Mouse (Mus musculus) lung, embryonic 16.5 days (tissue): Measurements from ENCODE around the gene Magi1. TPM values are rescaled to one million over a fixed set of nuclear protein-coding genes. Genes with fewer than 3 reads are reported as not detected.

Experiments used
- ATAC-seq: fragments of 200-750 bp; cut with Nextera tagmentation; 2 replicates; pipeline ENCODE4 v1.8.0; 2017; ENCODE audit warnings: low read depth, mild to moderate bottlenecking, moderate library complexity
- H3K27ac ChIP-seq: fragments of 300-500 bp; sonication (generic); 2 replicates; pipeline ENCODE4 v1.5.1; 2014; ENCODE audit warnings: mild to moderate bottlenecking, control low read depth, low read length
- H3K27me3 ChIP-seq: fragments of 300-500 bp; sonication (generic); 2 replicates; pipeline ENCODE4 v1.6.1; 2014; ENCODE audit warnings: low read depth, low read length, mixed read lengths; ENCODE audit not compliant: control insufficient read depth, insufficient read depth
- H3K36me3 ChIP-seq: fragments of 300-500 bp; sonication (generic); 2 replicates; pipeline ENCODE4 v1.6.1; 2014; ENCODE audit warnings: low read length; ENCODE audit not compliant: control insufficient read depth, insufficient read depth
- H3K4me1 ChIP-seq: fragments of 300-500 bp; sonication (generic); replicated peaks from 2 replicates; pipeline ENCODE4 v1.6.1; 2014; ENCODE audit warnings: low read length, mixed read lengths; ENCODE audit not compliant: control insufficient read depth, insufficient read depth
- H3K4me2 ChIP-seq: fragments of 300-500 bp; sonication (generic); 2 replicates; pipeline ENCODE4 v1.6.1; 2014; ENCODE audit warnings: low read depth, low read length, control low read depth
- H3K4me3 ChIP-seq: fragments of 300-500 bp; sonication (generic); 2 replicates; pipeline ENCODE4 v1.5.1; 2014; ENCODE audit warnings: mild to moderate bottlenecking, low read length, control low read depth
- H3K9ac ChIP-seq: fragments of 300-500 bp; sonication (generic); 2 replicates; pipeline ENCODE4 v1.6.1; 2014; ENCODE audit warnings: low read length, control low read depth
- H3K9me3 ChIP-seq: fragments of 300-500 bp; sonication (generic); 2 replicates; pipeline ENCODE4 v1.6.1; 2016; ENCODE audit warnings: low read length; ENCODE audit not compliant: control insufficient read depth
- WGBS: fragments of 180-500 bp; shearing (Covaris S2); extraction: QIAGEN DNeasy Blood & Tissue Kit; methylation state at CpG from one replicate; pipeline ENCODE4 v1.1.7; 2014; 5-methylcytosine and 5-hydroxymethylcytosine counted together
- polyA plus RNA-seq: library from polyadenylated mRNA; unstranded; fragments of >200 nt; fragmentation: Nextera tagmentation; extraction: Ambion mirVana; gene quantifications from 2 replicates; pipeline ENCODE4 v1.2.1, GENCODE M21; 2015

Magi1 gene
- polyA plus RNA-seq, 1 experiment from 2014 or later: 9.4 TPM

DNA sequence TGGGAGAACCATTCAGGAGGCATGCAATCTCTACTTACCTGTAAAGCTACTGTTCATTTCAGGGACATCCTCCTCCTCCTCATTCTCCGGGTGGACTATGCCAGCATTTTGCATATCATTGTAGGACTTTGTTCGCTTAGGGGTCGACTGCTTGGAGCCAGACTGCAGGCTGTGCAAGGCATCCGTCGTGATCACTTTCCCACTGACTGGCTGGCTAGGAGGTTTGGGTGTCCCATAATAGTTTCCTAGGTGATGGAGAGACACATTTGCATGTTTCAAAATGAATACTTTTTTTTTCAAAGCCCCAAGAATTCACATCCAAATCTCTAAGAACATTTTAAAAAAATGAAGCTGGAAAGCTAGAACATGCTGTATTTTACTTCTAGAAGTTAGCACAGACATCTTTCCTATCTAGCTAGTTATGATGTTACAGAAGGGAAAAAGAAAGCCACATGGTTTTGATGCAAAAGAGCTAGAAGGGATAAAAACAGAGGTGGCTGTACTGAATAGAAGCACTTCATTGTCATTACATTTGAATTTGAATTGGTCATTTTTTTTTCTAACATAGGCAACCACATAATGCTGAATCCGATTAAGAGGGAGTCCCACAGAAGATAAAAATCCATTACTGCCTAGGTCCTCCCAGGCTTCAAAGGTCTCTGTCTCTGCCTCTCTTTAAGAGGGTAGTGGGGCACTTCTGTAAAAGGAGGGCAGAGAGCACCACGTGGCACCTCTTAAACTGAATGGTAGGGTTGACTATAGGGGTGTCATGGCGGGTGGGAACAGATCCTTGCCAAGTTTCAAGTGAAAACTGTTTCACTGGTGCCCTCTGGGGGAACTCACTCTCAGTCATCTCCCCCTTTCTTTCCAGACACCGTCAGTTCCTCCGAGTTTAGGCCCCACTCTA, 491.2 kb downstream of the Magi1 start:
- H3K9me3 ChIP-seq: no peaks in the 10 kb centered on the region
- H3K4me3 ChIP-seq: no peak overlapping the region
- no peaks in the 10 kb centered on the region for H3K4me1 ChIP-seq
- H3K36me3 ChIP-seq: no peaks in the 10 kb centered on the region
- no peak for ATAC-seq
- 79% methylated on average over 10 of the region's 10 CpGs for WGBS
- no peak overlapping the region for H3K4me2 ChIP-seq
- H3K27me3 ChIP-seq: no peaks in the 10 kb centered on the region
- H3K9ac ChIP-seq: no peak overlapping the region
- H3K27ac ChIP-seq: no peak overlapping the region

DNA sequence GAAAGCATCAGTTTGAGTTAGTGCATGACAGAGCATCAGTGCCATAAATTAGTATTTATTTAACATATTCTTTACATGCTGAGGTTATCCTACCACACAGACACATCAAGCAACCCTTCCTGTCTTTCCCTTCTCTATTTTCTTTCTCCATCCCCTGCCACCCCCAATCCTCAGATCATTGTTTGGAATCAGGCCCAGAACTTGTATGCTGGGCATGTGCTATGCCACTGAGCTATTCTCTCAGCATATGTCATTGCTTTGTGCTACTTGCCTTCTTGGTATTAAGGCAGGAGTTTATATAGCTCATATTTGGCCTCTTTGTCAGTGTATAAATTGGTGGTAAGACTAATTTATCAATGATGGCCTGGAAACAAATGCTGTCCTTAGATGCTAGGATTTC, 494.0 kb downstream of the Magi1 start:
- no peak for ATAC-seq
- no peaks in the 10 kb centered on the region for H3K36me3 ChIP-seq

DNA sequence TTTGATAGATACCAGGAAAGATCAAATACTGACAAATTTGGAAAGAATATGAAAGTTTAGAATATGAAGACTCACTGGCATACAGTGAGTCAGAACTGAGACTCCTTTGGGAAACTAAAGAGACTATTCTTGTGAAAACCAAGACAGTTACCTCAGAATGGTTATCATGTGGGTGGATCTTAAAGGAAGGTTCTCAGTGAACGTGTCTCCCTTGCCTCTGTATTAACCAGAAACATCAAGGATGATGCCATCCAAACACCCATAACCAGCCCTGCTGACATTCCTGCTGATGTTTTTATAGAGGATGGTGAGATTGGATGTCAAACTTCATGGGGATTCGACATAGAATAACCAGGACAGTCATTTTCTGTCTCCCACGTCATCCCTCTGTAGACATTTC, 496.7 kb downstream of the Magi1 start:
- H3K4me1 ChIP-seq: no peaks in the 10 kb centered on the region
- no peaks in the 10 kb centered on the region for H3K36me3 ChIP-seq
- no peaks in the 10 kb centered on the region for H3K9me3 ChIP-seq
- no peak overlapping the region for H3K9ac ChIP-seq
- H3K4me3 ChIP-seq: no peak overlapping the region
- no peak for ATAC-seq
- H3K27ac ChIP-seq: no peak overlapping the region
- WGBS: 85% methylated on average over 3 of the region's 3 CpGs
- H3K4me2 ChIP-seq: no peak overlapping the region
- no peaks in the 10 kb centered on the region for H3K27me3 ChIP-seq

More for the DNA sequence above, 494.0 kb downstream of the Magi1 start:
- no peaks in the 10 kb centered on the region for H3K9me3 ChIP-seq
- H3K4me1 ChIP-seq: no peaks in the 10 kb centered on the region
- H3K27me3 ChIP-seq: no peaks in the 10 kb centered on the region
- no peak overlapping the region for H3K4me2 ChIP-seq
- H3K9ac ChIP-seq: no peak overlapping the region
- H3K27ac ChIP-seq: no peak overlapping the region
- no peak overlapping the region for H3K4me3 ChIP-seq

DNA sequence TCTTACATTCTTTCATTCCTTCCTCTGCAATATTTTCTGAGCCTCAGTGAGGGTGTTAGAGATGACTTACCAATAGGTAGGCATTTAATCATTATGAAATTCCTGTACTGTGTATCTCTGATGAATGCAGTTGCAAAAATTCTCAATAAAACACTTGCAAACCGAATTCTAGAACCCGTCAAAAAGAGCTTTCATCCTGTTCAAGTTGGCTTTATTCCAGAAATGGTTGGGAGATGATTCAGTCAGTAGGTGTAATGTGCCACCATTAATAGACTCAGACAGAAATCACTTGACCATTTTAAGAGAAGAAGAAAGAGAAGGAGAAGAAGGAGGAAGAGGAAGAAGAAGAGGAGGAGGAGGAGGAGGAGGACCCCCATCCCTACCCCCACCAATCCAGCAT, 497.5 kb downstream of the Magi1 start:
- no peak overlapping the region for H3K4me3 ChIP-seq
- no peaks in the 10 kb centered on the region for H3K9me3 ChIP-seq
- H3K4me1 ChIP-seq: no peaks in the 10 kb centered on the region
- no peaks in the 10 kb centered on the region for H3K27me3 ChIP-seq
- H3K4me2 ChIP-seq: no peak overlapping the region
- no peak for ATAC-seq
- WGBS: 48% methylated on average over 2 of the region's 2 CpGs
- no peak overlapping the region for H3K9ac ChIP-seq
- no peak overlapping the region for H3K27ac ChIP-seq
- H3K36me3 ChIP-seq: no peaks in the 10 kb centered on the region

DNA sequence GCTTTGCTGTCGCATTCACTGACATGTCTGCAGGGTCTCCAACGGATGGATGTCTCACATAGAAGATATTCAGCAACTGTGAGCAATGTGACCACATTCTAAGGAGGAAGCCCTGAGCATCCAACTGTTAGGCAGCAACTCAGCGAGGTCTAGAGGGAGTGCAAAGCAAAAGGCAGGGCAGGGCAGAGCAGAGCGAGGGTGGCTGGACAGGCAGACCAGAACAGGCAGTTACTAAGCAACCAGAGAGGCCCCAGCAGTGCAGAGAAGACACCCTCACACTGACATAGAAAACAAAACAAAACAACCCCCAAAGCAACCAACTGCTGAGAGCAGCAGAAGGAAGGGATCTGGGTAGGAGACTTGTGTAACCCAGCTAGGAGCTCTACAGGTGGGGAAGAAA, 512.6 kb downstream of the Magi1 start:
- 57% methylated on average over 4 of the region's 4 CpGs for WGBS
- Histone ChIP-seq H3K27ac (no peak overlapping the region), H3K4me1 (no peaks in the 10 kb centered on the region), H3K4me3 (no peak overlapping the region), H3K9ac (no peak overlapping the region), H3K36me3 (no peaks in the 10 kb centered on the region), H3K9me3 (no peaks in the 10 kb centered on the region), H3K4me2 (no peak overlapping the region), H3K27me3 (no peaks in the 10 kb centered on the region)
- no peak for ATAC-seq

DNA sequence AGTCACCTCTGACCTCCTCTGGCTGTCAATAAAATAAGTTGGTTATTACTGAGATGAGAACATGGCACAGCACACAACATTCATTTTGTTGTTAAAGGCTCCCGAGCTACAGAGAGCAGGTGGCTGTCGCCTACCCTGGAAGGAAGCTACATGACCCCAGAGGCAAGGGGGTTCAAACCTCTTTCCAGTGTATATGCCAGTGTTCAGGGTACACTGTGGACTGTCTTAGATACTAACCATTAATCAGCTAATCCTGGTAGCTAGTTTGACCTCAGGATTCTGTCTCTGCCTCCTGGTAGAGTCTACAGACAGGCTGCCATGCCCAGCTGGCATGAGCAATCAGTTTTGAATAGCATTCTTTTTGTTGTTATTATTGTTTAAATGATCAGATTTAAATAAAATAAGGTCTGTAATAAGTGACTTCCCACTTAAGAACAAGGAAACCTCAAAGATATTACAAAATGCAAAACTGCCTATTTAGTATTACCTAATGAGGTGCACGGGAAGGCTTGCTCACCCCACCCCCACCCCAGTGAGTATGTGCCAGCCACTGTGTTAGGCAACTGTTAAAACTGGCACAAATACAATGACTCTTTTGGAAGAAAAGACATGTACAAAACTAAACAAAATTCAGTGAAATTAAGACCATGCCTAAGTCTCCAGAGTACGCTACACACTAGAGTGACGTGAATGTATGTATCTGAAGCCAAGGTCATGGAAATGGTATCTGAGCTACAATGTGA, 513.3 kb downstream of the Magi1 start:
- H3K27ac ChIP-seq: no peak overlapping the region
- H3K9me3 ChIP-seq: no peaks in the 10 kb centered on the region
- no peak overlapping the region for H3K4me3 ChIP-seq
- no peak for ATAC-seq
- WGBS: 81% methylated on average over 5 of the region's 5 CpGs
- H3K4me2 ChIP-seq: no peak overlapping the region
- no peaks in the 10 kb centered on the region for H3K4me1 ChIP-seq
- no peaks in the 10 kb centered on the region for H3K36me3 ChIP-seq
- H3K9ac ChIP-seq: no peak overlapping the region
- H3K27me3 ChIP-seq: no peaks in the 10 kb centered on the region

DNA sequence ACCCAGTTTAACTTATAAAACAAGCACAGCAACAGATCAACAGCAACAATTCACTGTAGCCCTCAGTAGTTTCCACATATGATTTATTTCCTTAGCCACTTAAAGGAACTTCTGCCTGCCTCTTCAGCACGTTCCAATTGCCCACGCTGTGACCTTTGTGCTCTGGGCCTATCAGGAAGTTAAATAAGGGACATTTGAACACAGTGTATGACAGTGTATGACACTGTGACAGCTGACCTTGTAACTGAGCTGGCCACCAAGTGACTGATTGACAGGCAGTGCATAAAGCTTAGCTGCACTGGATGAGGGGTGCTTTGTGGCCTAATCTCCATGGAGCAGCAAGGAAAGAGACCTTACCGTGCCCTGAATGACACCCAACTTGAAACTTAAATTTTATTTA, 525.6 kb downstream of the Magi1 start:
- no peaks in the 10 kb centered on the region for H3K9me3 ChIP-seq
- no peaks in the 10 kb centered on the region for H3K36me3 ChIP-seq
- no peaks in the 10 kb centered on the region for H3K4me1 ChIP-seq
- 70% methylated on average over 3 of the region's 3 CpGs for WGBS
- H3K4me2 ChIP-seq: no peak overlapping the region
- ATAC-seq: no peak
- H3K27ac ChIP-seq: peak overlapping the region; percentile 20; the same call in 1 of the 2 replicates
- H3K4me3 ChIP-seq: no peak overlapping the region
- no peaks in the 10 kb centered on the region for H3K27me3 ChIP-seq
- H3K9ac ChIP-seq: no peak overlapping the region

DNA sequence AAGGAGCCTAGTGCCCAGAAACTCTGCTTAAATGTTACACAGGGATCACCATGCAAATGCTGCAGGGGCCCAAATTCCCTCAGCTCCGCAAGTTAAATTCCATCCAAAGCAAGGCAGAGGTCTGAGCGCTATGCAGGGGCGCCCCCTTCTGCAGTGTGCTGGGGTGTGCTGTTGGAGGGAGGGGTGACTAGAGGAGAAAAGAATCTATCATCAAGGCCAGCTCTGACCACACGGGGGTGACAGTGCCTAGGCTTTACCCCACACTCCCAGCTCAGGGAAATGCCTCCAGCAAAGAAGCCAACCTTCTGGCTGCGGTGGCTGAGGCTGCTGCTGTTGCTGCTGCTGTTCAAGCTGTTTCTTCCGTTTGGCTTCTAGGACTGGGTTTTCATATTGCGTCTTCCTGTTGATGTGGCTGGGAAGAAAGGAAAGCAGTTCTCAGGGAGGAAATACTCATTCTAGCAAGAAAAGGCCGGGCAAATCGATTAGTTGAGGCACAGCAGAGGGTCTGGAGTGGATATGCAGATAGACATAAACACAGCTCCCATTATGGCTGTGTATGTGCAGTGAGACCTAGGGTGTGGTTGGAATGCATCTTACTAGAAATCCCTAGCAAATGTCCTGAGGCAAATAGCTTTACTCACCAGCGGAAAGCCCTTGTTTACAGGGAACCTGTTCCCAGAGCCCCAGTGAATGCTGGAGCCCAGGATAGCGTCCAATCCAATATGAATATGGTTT, 526.2 kb downstream of the Magi1 start:
- peak; percentile 96 for ATAC-seq
- Histone ChIP-seq H3K4me2 (no peak overlapping the region), H3K9me3 (no peaks in the 10 kb centered on the region), H3K9ac (no peak overlapping the region), H3K36me3 (no peaks in the 10 kb centered on the region), H3K4me1 (no peaks in the 10 kb centered on the region), H3K27ac (peak overlapping the region; percentile 20; the same call in 1 of the 2 replicates), H3K4me3 (no peak overlapping the region), H3K27me3 (no peaks in the 10 kb centered on the region)
- WGBS: 30% methylated on average over 11 of the region's 11 CpGs

DNA sequence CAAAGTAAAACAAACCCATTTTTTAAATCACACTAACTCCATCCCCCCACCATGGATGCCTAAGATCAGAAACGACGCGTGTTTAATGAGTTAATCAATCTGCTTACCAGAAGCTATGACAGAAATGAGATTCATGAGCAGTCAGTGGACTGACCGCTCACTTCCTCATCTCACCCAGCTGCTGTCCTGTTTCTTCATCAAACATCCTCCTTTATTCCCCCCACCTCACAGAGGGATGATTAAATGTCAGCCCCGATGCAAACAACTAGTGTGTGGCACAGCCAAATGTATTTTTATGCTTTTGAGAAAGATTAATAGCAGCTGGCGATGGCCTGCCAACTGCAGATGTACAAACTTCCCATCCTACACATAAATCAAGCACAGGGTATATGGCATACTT, 540.6 kb downstream of the Magi1 start:
- Histone ChIP-seq H3K27ac (no peak overlapping the region), H3K9ac (no peak overlapping the region), H3K4me1 (no peaks in the 10 kb centered on the region), H3K36me3 (no peaks in the 10 kb centered on the region; the same call in 1 of the 2 replicates), H3K4me3 (no peak overlapping the region), H3K4me2 (no peak overlapping the region), H3K27me3 (no peaks in the 10 kb centered on the region), H3K9me3 (no peaks in the 10 kb centered on the region)
- ATAC-seq: no peak
- WGBS: 46% methylated on average over 6 of the region's 6 CpGs
